Mouse (Mus musculus) kidney, embryonic 14.5 days (tissue): ENCODE data around the gene Pheta1. TPM values are rescaled to one million over a fixed set of nuclear protein-coding genes. Genes with fewer than 3 reads are reported as not detected.

Experiments used
- ATAC-seq: fragments of 200-750 bp; cut with Nextera tagmentation; 2 replicates; pipeline ENCODE4 v1.8.0; 2017; ENCODE audit warnings: moderate number of reproducible peaks, mild to moderate bottlenecking, moderate TSS enrichment, moderate library complexity; ENCODE audit not compliant: low FRiP score, low TSS enrichment
- H3K27ac ChIP-seq: fragments of 300-500 bp; sonication (generic); 2 replicates; pipeline ENCODE4 v1.5.1; 2014; ENCODE audit warnings: low read depth, mild to moderate bottlenecking, low read length, moderate library complexity, mixed read lengths
- H3K27me3 ChIP-seq: fragments of 300-500 bp; sonication (generic); 2 replicates; pipeline ENCODE4 v1.6.1; 2014; ENCODE audit warnings: mild to moderate bottlenecking, low read length; ENCODE audit not compliant: control insufficient read depth, insufficient read depth
- H3K36me3 ChIP-seq: fragments of 300-500 bp; sonication (generic); 2 replicates; pipeline ENCODE4 v1.6.1; 2014; ENCODE audit warnings: low read length, mixed read lengths; ENCODE audit not compliant: control insufficient read depth, insufficient read depth
- H3K4me1 ChIP-seq: fragments of 300-500 bp; sonication (generic); 2 replicates; pipeline ENCODE4 v1.6.1; 2014; ENCODE audit warnings: low read length, mixed read lengths; ENCODE audit not compliant: control insufficient read depth, insufficient read depth
- H3K4me2 ChIP-seq: fragments of 300-500 bp; sonication (generic); replicated peaks from 2 replicates; pipeline ENCODE4 v1.6.1; 2014; ENCODE audit warnings: low read depth, mild to moderate bottlenecking, low read length
- H3K4me3 ChIP-seq: fragments of 300-500 bp; sonication (generic); 2 replicates; pipeline ENCODE4 v1.5.1; 2014; ENCODE audit warnings: mild to moderate bottlenecking, low read length
- H3K9ac ChIP-seq: fragments of 300-500 bp; sonication (generic); 2 replicates; pipeline ENCODE4 v1.6.1; 2014; ENCODE audit warnings: low read depth, mild to moderate bottlenecking, low read length, moderate library complexity
- H3K9me3 ChIP-seq: fragments of 300-500 bp; sonication (generic); 2 replicates; pipeline ENCODE4 v1.6.1; 2016; ENCODE audit warnings: low read length; ENCODE audit not compliant: control insufficient read depth
- WGBS: fragments of 180-500 bp; shearing (Covaris S2); extraction: QIAGEN DNeasy Blood & Tissue Kit; methylation state at CpG from one replicate; pipeline ENCODE4 v1.1.7; 2014; 5-methylcytosine and 5-hydroxymethylcytosine counted together
- polyA plus RNA-seq: library from polyadenylated mRNA; unstranded; fragments of >200 nt; fragmentation: Nextera tagmentation; extraction: Ambion mirVana; gene quantifications from 2 replicates; pipeline ENCODE4 v1.2.1, GENCODE M21; 2014

Gene Pheta1
- polyA plus RNA-seq, 1 experiment from 2014 or later = 22.6 TPM

DNA sequence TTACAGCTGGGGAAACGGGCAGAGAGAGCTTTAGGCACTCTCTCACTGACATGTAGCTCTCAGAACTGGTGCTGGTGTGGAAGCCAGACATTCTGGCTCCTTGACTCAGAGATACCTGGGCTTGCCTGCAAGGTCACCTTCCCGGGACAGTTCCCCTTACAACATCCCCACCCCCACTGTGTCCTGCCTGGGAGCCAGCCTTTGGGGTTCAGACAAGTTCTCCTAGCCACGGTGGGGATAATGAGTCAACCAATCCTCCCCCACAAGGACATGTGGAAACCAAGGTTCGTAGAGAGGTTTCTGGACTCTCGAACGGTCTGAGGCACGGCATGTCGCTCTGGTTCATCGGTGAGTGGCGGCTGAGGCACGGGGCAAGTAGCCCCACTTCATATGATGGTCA is 8.0 kb downstream of the Pheta1 start:
- 71% methylated on average over 11 of the region's 11 CpGs for WGBS
- H3K27ac ChIP-seq = no peak overlapping the region
- H3K4me3 ChIP-seq = no peak overlapping the region
- H3K9ac ChIP-seq = no peak overlapping the region
- H3K9me3 ChIP-seq = peaks cover 6% of the 10 kb centered on the region; the same call in 1 of the 2 replicates
- no peaks in the 10 kb centered on the region for H3K4me1 ChIP-seq
- ATAC-seq = no peak
- no peaks in the 10 kb centered on the region for H3K27me3 ChIP-seq
- peaks cover 38% of the 10 kb centered on the region for H3K36me3 ChIP-seq
- no peak overlapping the region for H3K4me2 ChIP-seq

DNA sequence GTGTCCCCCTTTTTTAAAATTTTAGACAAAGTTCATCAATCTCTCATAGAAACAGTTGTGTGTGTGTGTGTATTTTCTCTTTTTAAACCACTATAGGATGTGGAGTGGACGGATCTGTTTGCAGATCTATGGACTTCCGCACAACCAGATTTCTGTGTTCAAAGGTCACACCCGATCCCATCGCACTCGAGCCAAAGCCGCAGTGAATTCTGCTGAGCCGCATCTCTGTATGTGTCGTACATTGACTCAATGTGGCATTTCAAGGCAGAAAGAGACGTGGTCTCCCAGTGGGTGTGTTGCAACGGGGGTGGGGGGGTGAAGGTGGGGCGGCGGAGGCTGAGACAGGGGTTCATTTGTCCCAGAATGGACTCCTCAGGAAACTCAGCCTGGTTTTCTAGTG is 9.6 kb downstream of the Pheta1 start:
- H3K36me3 ChIP-seq = peaks cover 23% of the 10 kb centered on the region
- no peak overlapping the region for H3K9ac ChIP-seq
- H3K27ac ChIP-seq = no peak overlapping the region
- H3K4me1 ChIP-seq = no peaks in the 10 kb centered on the region
- ATAC-seq = no peak
- H3K9me3 ChIP-seq = peaks cover 6% of the 10 kb centered on the region; the same call in 1 of the 2 replicates
- H3K4me2 ChIP-seq = no peak overlapping the region
- 91% methylated on average over 12 of the region's 12 CpGs for whole genome bisulfite sequencing
- H3K4me3 ChIP-seq = no peak overlapping the region
- H3K27me3 ChIP-seq = no peaks in the 10 kb centered on the region

DNA sequence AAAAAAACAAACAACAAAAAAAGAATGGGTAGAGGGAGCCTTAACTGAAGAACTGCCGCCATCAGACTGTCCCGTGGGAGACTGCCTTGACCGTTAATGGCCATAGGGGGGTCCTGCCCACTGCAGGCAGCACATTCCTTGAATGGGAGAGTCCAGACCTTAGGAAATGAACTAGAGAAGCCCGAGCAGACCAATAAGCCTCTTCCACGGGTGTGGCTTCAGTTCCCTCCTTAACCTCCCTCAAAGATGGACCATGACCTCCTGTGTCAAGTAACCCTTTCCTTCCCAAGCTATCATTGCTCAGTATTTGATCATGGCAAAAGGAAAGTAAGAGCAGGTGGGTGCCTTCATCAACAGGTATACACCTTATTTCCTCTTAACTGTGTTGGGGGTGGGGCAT is 13.2 kb downstream of the Pheta1 start:
- no peak for ATAC-seq
- H3K4me2 ChIP-seq = no peak overlapping the region
- no peaks in the 10 kb centered on the region for H3K4me1 ChIP-seq
- H3K4me3 ChIP-seq = no peak overlapping the region
- peaks cover 6% of the 10 kb centered on the region; the same call in 1 of the 2 replicates for H3K9me3 ChIP-seq
- WGBS = 30% methylated on average over 5 of the region's 5 CpGs
- peaks cover 7% of the 10 kb centered on the region; the same call in 1 of the 2 replicates for H3K36me3 ChIP-seq
- no peak overlapping the region for H3K9ac ChIP-seq
- H3K27me3 ChIP-seq = no peaks in the 10 kb centered on the region
- no peak overlapping the region for H3K27ac ChIP-seq

DNA sequence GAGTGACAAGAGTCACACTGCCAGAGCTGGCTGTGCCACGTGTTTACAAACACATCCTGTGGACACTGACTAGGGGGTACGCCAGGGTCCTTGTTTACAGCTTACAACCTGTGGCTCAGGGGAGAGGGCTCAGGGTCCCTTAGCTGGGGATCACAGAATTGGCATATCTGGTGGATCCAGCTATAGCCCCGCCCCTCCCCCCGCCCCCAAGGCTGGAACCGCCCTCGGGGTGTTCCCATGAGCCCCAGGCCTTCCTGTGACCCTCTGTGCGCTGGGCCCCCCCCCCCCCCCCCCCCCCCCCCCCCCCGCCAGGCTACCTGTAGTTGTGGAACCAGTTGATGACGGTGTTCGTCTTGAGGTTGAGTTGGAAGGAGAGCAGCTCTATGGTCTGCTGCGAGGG is 15.5 kb downstream of the Pheta1 start:
- no peak overlapping the region for H3K9ac ChIP-seq

DNA sequence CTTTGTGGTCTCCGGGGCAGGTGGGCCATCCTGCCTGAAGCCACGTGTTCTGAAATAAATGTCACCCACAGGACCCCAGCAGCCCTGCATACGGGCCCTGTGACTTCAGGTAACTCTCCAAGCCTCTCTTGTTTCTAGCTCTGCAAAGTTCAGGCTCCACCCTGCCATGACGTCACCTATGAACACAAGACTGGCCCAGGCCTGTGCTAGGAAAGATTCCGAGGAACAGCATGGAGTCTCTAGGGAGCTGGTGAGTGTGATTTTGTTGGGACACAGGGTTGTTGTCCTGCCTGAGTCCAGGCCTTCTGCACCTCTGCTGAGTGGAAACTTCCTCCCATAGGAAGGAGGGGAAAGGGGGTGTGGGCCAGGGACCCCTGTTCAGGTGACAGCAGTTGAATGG is 19.2 kb downstream of the Pheta1 start:
- H3K27me3 ChIP-seq = no peaks in the 10 kb centered on the region
- H3K4me2 ChIP-seq = no peak overlapping the region
- WGBS = 48% methylated on average over 5 of the region's 5 CpGs
- no peak overlapping the region for H3K27ac ChIP-seq
- peaks cover 4% of the 10 kb centered on the region; the same call in 1 of the 2 replicates for H3K36me3 ChIP-seq
- ATAC-seq = no peak
- H3K9me3 ChIP-seq = no peaks in the 10 kb centered on the region
- H3K4me1 ChIP-seq = no peaks in the 10 kb centered on the region
- H3K9ac ChIP-seq = no peak overlapping the region
- no peak overlapping the region for H3K4me3 ChIP-seq

More for the DNA sequence above, 15.5 kb downstream of the Pheta1 start:
- Histone ChIP-seq H3K36me3 (peaks cover 8% of the 10 kb centered on the region; the same call in 1 of the 2 replicates), H3K4me1 (no peaks in the 10 kb centered on the region), H3K4me3 (no peak overlapping the region), H3K27ac (no peak overlapping the region), H3K4me2 (no peak overlapping the region; the same call in 1 of the 2 replicates), H3K9me3 (peaks cover 6% of the 10 kb centered on the region; the same call in 1 of the 2 replicates), H3K27me3 (no peaks in the 10 kb centered on the region)
- WGBS = 18% methylated on average over 7 of the region's 11 CpGs
- no peak for ATAC-seq

DNA sequence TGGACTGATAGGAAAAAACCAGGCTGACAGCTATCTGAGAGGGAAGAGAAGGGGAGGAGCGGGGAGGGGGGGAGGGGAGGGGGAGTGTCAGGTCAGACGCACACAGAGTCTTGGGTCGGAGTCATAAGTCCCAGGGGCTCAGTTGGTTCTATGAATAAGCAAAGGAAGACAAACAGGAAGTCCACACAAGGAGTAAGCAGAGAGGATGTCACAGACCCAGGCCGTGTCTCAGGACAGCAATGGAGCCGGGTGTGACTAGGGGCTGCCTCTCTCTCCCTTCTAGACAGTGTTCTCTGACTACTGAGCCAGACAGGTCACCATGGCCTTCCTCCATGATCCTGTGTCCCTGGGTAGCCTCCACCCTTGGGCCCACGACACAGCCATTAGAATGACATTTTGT is 22.0 kb downstream of the Pheta1 start:
- Histone ChIP-seq H3K9me3 (no peaks in the 10 kb centered on the region), H3K27me3 (no peaks in the 10 kb centered on the region), H3K4me1 (no peaks in the 10 kb centered on the region), H3K36me3 (peaks cover 13% of the 10 kb centered on the region; the same call in 1 of the 2 replicates), H3K9ac (no peak overlapping the region), H3K27ac (no peak overlapping the region), H3K4me2 (no peak overlapping the region), H3K4me3 (no peak overlapping the region)
- ATAC-seq = no peak
- 70% methylated on average over 5 of the region's 6 CpGs for WGBS

DNA sequence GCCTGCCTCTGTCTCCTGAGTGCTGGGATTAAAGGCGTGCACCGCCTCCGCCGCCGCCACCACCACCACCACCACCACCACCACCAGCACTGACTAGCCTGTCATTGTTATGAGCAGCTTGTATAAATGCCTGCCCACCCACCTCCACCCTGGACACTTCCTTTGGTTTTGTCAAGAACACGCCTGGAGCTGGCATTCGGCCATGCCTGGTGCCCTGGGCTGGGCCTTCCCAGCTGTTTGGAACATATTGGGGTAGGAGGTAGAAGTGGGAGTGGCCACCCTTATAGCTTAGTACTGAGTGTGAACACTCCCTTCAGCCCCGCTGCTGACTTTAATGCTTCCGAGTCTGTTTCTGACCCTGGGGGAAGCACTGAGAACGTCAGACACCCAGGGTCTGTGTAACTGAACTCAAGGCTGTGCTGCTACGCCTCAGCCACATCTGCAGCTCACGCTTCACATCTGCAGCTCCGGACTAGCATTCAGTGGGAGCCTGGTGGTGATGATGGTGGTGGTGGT is 22.8 kb downstream of the Pheta1 start:
- H3K9ac ChIP-seq = no peak overlapping the region
- H3K4me3 ChIP-seq = no peak overlapping the region
- H3K4me2 ChIP-seq = no peak overlapping the region
- no peaks in the 10 kb centered on the region for H3K27me3 ChIP-seq
- H3K36me3 ChIP-seq = peaks cover 18% of the 10 kb centered on the region; the same call in 1 of the 2 replicates
- H3K9me3 ChIP-seq = no peaks in the 10 kb centered on the region
- no peak overlapping the region for H3K27ac ChIP-seq
- 83% methylated on average over 13 of the region's 13 CpGs for WGBS
- H3K4me1 ChIP-seq = no peaks in the 10 kb centered on the region
- no peak for ATAC-seq

DNA sequence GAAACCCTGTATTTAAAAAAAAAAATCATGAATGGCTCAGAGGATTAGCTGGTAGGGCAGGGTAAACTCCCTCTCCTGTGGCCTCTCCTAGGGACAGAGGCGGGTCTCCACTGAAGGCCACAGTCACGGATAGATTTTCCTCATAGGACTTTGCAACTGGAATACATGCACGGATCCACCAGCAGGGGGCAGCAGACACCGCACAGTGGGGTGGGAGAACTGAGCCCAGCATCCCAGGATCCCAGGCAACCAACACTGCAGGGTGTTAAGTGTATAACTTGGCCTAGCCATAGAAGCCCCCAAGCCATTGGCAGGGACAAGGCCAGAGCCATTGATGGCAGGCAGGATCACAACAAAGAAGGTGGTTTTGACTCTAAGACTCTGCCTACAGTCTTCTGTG is 23.4 kb downstream of the Pheta1 start:
- no peak overlapping the region for H3K4me3 ChIP-seq
- H3K9me3 ChIP-seq = no peaks in the 10 kb centered on the region
- H3K4me2 ChIP-seq = no peak overlapping the region
- no peaks in the 10 kb centered on the region for H3K4me1 ChIP-seq
- WGBS = 9% methylated on average over 4 of the region's 4 CpGs
- no peak overlapping the region for H3K27ac ChIP-seq
- H3K9ac ChIP-seq = no peak overlapping the region
- peaks cover 22% of the 10 kb centered on the region; the same call in 1 of the 2 replicates for H3K36me3 ChIP-seq
- H3K27me3 ChIP-seq = no peaks in the 10 kb centered on the region
- ATAC-seq = peak; percentile 46; the same call in 1 of the 2 replicates

DNA sequence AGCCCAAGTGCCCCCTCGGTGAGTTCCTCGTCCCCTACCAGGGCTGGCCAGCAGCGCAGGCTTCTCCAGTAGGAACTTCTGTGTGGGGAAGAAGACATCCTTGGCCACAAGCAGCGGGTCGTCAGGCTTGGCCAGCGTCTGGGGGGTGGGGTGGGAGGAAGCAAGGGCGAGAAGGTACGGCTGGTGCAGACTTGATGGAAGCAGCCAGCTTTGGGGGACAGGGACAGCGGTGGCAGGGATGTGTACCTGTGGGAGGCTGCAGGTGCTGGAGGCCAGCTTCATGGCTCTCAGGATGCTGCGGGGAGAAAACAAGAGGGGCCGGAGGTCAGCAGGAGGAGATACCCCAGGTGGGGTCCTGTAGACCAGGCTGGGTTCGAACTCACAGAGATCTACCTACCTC is 26.3 kb downstream of the Pheta1 start:
- ATAC-seq = no peak
- Histone ChIP-seq H3K4me1 (no peaks in the 10 kb centered on the region), H3K27me3 (no peaks in the 10 kb centered on the region), H3K27ac (no peak overlapping the region), H3K9ac (no peak overlapping the region), H3K9me3 (no peaks in the 10 kb centered on the region), H3K36me3 (peaks cover 17% of the 10 kb centered on the region; the same call in 1 of the 2 replicates), H3K4me2 (no peak overlapping the region), H3K4me3 (no peak overlapping the region)
- 93% methylated on average over 12 of the region's 12 CpGs for WGBS
